Mouse (Mus musculus): ENCODE measurements at regions not wholly inside any gene's neighbourhood (a gene's known extent, or its start where the extent isn't known, plus 50 kb on each side); places are given as distances from the start of the nearest gene placed in this dataset.

DNA sequence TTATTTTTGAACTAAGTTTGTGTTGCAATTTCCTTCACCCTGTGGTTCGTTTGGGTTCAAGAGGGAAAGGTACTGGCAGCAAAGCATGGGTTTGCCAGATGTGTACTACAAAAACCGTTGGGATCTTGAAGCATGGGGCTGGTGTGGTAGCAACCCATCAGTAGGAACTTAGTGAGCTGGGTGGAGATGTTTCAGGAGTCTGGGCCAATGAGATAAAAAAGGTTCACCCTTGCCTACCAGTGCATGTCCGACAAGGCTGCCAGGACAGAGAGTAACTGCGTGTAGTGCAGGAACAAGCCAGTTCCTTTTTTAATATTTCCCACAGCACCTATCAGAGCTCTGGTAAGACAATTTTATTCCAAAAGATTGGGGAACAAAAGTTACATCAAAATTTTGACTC is 343.3 kb downstream of the Hdgfl1 start:
- Histone ChIP-seq H3K9me3 (replicated peaks) (no peaks in the 10 kb centered on the region), H3K4me3 (ENCODE audit: low read depth, low read length) (no peak overlapping the region), H3K36me3 (replicated peaks) (no peaks in the 10 kb centered on the region), H3K4me1 (ENCODE audit: insufficient read depth, low read depth, low read length) (no peaks in the 10 kb centered on the region), H3K27me3 (ENCODE audit: insufficient read depth, low read length) (no peaks in the 10 kb centered on the region)
- TF ChIP-seq POLR2AphosphoS5 (IDR thresholded peaks at IDR 0.05; ENCODE audit: insufficient replicate concordance, low read depth, low read length) (no peak), GATA2 (IDR thresholded peaks at IDR 0.05; ENCODE audit: borderline replicate concordance, low read depth, low read length) (no peak), TAL1 (conservative IDR thresholded peaks at IDR 0.05; ENCODE audit: low read depth, low read length) (no peak), GATA1 (IDR thresholded peaks at IDR 0.05; ENCODE audit: borderline replicate concordance, low read length) (no peak), CTCF (IDR thresholded peaks at IDR 0.05; ENCODE audit: low read depth, low read length) (no peak)
- DNase-seq (ENCODE audit: low spot score): no peak
- ATAC-seq (ENCODE audit: extremely low read depth, insufficient number of reproducible peaks, low FRiP score, poor library complexity, severe bottlenecking): no peak

GRCm38 (mm10) chr13:26424513-26424912 is 345.5 kb downstream of the Hdgfl1 start:
- TF ChIP-seq POLR2AphosphoS5 (IDR thresholded peaks at IDR 0.05; ENCODE audit: insufficient replicate concordance, low read depth, low read length) (no peak), GATA2 (IDR thresholded peaks at IDR 0.05; ENCODE audit: borderline replicate concordance, low read depth, low read length) (no peak), TAL1 (conservative IDR thresholded peaks at IDR 0.05; ENCODE audit: low read depth, low read length) (no peak), CTCF (IDR thresholded peaks at IDR 0.05; ENCODE audit: low read depth, low read length) (no peak), GATA1 (IDR thresholded peaks at IDR 0.05; ENCODE audit: borderline replicate concordance, low read length) (no peak)
- no peaks in the 10 kb centered on the region for H3K36me3 ChIP-seq (replicated peaks)
- no peaks in the 10 kb centered on the region for H3K4me1 ChIP-seq (ENCODE audit: insufficient read depth, low read depth, low read length)
- ATAC-seq (ENCODE audit: extremely low read depth, insufficient number of reproducible peaks, low FRiP score, poor library complexity, severe bottlenecking) (no peak), DNase-seq (ENCODE audit: low spot score) (no peak)
- H3K9me3 ChIP-seq (replicated peaks): no peaks in the 10 kb centered on the region
- no peak overlapping the region for H3K4me3 ChIP-seq (ENCODE audit: low read depth, low read length)
- H3K27me3 ChIP-seq (ENCODE audit: insufficient read depth, low read length): no peaks in the 10 kb centered on the region

- TF ChIP-seq CTCF (IDR thresholded peaks at IDR 0.05; ENCODE audit: low read depth, low read length) (no peak), GATA1 (IDR thresholded peaks at IDR 0.05; ENCODE audit: borderline replicate concordance, low read length) (no peak), POLR2AphosphoS5 (IDR thresholded peaks at IDR 0.05; ENCODE audit: insufficient replicate concordance, low read depth, low read length) (no peak), TAL1 (conservative IDR thresholded peaks at IDR 0.05; ENCODE audit: low read depth, low read length) (no peak), GATA2 (IDR thresholded peaks at IDR 0.05; ENCODE audit: borderline replicate concordance, low read depth, low read length) (no peak)
- DNase-seq (ENCODE audit: low spot score) (no peak), ATAC-seq (ENCODE audit: extremely low read depth, insufficient number of reproducible peaks, low FRiP score, poor library complexity, severe bottlenecking) (no peak)
- no peaks in the 10 kb centered on the region for H3K9me3 ChIP-seq (replicated peaks)
- no peaks in the 10 kb centered on the region for H3K27me3 ChIP-seq (ENCODE audit: insufficient read depth, low read length)
- no peaks in the 10 kb centered on the region for H3K36me3 ChIP-seq (replicated peaks)
- H3K4me3 ChIP-seq (ENCODE audit: low read depth, low read length): no peak overlapping the region
- H3K4me1 ChIP-seq (ENCODE audit: insufficient read depth, low read depth, low read length): no peaks in the 10 kb centered on the region
Measured at GRCm38 (mm10) chr13:26405757-26406156, 364.2 kb downstream of the Hdgfl1 start.

- no peaks in the 10 kb centered on the region for H3K36me3 ChIP-seq (replicated peaks)
- no peak overlapping the region for H3K4me3 ChIP-seq (ENCODE audit: low read depth, low read length)
- DNase-seq (ENCODE audit: low spot score) (no peak), ATAC-seq (ENCODE audit: extremely low read depth, insufficient number of reproducible peaks, low FRiP score, poor library complexity, severe bottlenecking) (no peak)
- no peaks in the 10 kb centered on the region for H3K27me3 ChIP-seq (ENCODE audit: insufficient read depth, low read length)
- no peaks in the 10 kb centered on the region for H3K4me1 ChIP-seq (ENCODE audit: insufficient read depth, low read depth, low read length)
- no peaks in the 10 kb centered on the region for H3K9me3 ChIP-seq (replicated peaks)
- TF ChIP-seq GATA1 (IDR thresholded peaks at IDR 0.05; ENCODE audit: borderline replicate concordance, low read length): no peak
- no peak for TF ChIP-seq TAL1 (conservative IDR thresholded peaks at IDR 0.05; ENCODE audit: low read depth, low read length)
- no peak for TF ChIP-seq POLR2AphosphoS5 (IDR thresholded peaks at IDR 0.05; ENCODE audit: insufficient replicate concordance, low read depth, low read length)
- no peak for TF ChIP-seq CTCF (IDR thresholded peaks at IDR 0.05; ENCODE audit: low read depth, low read length)
- no peak for TF ChIP-seq GATA2 (IDR thresholded peaks at IDR 0.05; ENCODE audit: borderline replicate concordance, low read depth, low read length)
Measured at GRCm38 (mm10) chr13:26404707-26405106, 365.3 kb downstream of the Hdgfl1 start.

DNA sequence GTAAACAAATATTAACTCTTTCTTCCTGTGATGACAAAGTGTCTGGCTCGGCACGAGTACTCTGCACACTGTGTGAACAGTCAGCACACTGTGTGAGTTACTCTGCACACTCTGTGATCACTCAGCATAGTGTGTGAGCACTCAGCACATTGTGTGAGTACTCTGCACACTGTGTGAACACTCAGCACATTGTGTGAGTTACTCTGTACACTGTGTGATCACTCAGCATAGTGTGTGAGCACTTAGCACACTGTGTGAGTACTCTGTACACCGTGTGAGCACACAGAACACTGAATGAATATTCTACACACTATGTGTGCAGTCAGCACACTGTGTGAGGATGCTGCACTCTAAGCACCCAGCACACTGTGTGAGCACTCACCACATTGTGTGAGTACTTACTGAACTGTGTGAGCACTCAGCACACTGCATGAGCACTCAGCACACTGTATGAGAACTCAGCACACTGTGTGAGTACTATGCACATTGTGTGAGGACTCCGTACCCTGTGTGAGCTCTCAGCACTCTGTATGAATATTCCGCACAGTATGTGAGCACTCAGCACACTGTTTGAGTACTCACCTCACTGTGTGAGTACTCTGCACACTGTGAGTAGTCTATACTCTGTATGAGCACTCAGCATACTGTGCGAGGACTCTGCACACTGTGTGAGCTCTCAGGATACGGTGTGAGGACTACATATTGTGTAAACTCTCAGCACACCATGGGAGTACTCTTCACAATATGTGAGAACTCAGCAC is 381.9 kb downstream of the Hdgfl1 start:
- TF ChIP-seq POLR2AphosphoS5 (IDR thresholded peaks at IDR 0.05; ENCODE audit: insufficient replicate concordance, low read depth, low read length): no peak
- TF ChIP-seq GATA1 (IDR thresholded peaks at IDR 0.05; ENCODE audit: borderline replicate concordance, low read length): no peak
- no peak for TF ChIP-seq GATA2 (IDR thresholded peaks at IDR 0.05; ENCODE audit: borderline replicate concordance, low read depth, low read length)
- TF ChIP-seq TAL1 (conservative IDR thresholded peaks at IDR 0.05; ENCODE audit: low read depth, low read length): no peak
- TF ChIP-seq CTCF (IDR thresholded peaks at IDR 0.05; ENCODE audit: low read depth, low read length): no peak
- no peaks in the 10 kb centered on the region for H3K4me1 ChIP-seq (ENCODE audit: insufficient read depth, low read depth, low read length)
- no peak for DNase-seq (ENCODE audit: low spot score)
- no peak for ATAC-seq (ENCODE audit: extremely low read depth, insufficient number of reproducible peaks, low FRiP score, poor library complexity, severe bottlenecking)
- no peaks in the 10 kb centered on the region for H3K27me3 ChIP-seq (ENCODE audit: insufficient read depth, low read length)
- H3K9me3 ChIP-seq (replicated peaks): peaks cover 8% of the 10 kb centered on the region
- no peak overlapping the region for H3K4me3 ChIP-seq (ENCODE audit: low read depth, low read length)
- H3K36me3 ChIP-seq (replicated peaks): no peaks in the 10 kb centered on the region

DNA sequence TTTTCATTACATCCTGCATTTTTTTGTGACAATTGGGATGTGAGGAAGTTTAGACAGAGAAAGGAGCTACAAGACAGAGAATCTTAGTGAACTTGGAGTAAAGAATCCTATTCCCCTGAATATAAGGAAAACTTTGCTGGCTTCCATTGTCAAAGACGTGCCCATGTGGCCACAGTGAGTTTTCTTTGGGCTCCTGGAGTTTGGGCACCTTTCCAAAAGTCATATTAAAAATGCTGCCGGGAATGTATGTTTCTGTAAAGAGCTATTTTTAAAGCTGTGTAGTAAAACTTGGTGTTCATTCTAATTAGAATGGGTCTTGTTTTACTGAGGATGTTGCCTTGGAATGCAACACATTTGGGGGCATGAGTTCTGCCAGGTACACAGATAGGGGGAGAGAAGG is 387.3 kb downstream of the Hdgfl1 start:
- DNase-seq (ENCODE audit: low spot score) (no peak), ATAC-seq (ENCODE audit: extremely low read depth, insufficient number of reproducible peaks, low FRiP score, poor library complexity, severe bottlenecking) (no peak)
- TF ChIP-seq POLR2AphosphoS5 (IDR thresholded peaks at IDR 0.05; ENCODE audit: insufficient replicate concordance, low read depth, low read length) (no peak), CTCF (IDR thresholded peaks at IDR 0.05; ENCODE audit: low read depth, low read length) (no peak), GATA2 (IDR thresholded peaks at IDR 0.05; ENCODE audit: borderline replicate concordance, low read depth, low read length) (no peak), TAL1 (conservative IDR thresholded peaks at IDR 0.05; ENCODE audit: low read depth, low read length) (no peak), GATA1 (IDR thresholded peaks at IDR 0.05; ENCODE audit: borderline replicate concordance, low read length) (no peak)
- H3K4me1 ChIP-seq (ENCODE audit: insufficient read depth, low read depth, low read length): no peaks in the 10 kb centered on the region
- H3K9me3 ChIP-seq (replicated peaks): no peaks in the 10 kb centered on the region
- H3K4me3 ChIP-seq (ENCODE audit: low read depth, low read length): no peak overlapping the region
- no peaks in the 10 kb centered on the region for H3K36me3 ChIP-seq (replicated peaks)
- H3K27me3 ChIP-seq (ENCODE audit: insufficient read depth, low read length): no peaks in the 10 kb centered on the region

Data from G1E (cell line).